Mouse (Mus musculus): ENCODE data around the gene Tmem63c. TPM values are rescaled to one million over a fixed set of nuclear protein-coding genes. Genes with fewer than 3 reads are reported as not detected.
A peak's percentile ranks its signal among the peaks of the same experiment; 100 is the strongest.

Gene Tmem63c
- polyA plus RNA-seq, 1 experiment from 2014 or later: 12.7 TPM

GRCm38 (mm10) chr12:87002815-87003214, 18.3 kb upstream of the Tmem63c start:
- no peak overlapping the region for H3K4me2 ChIP-seq
- ATAC-seq (replicated peaks): no peak
- 78% methylated on average over 7 of the region's 7 CpGs for WGBS
- H3K27ac ChIP-seq: no peak overlapping the region
- no peaks in the 10 kb centered on the region for H3K36me3 ChIP-seq (replicated peaks)
- H3K27me3 ChIP-seq (replicated peaks): no peaks in the 10 kb centered on the region
- H3K4me1 ChIP-seq: peaks cover 25% of the 10 kb centered on the region
- H3K9ac ChIP-seq: no peak overlapping the region
- no peak overlapping the region for H3K4me3 ChIP-seq
- no peaks in the 10 kb centered on the region for H3K9me3 ChIP-seq

GRCm38 (mm10) chr12:87003606-87004005, 17.5 kb upstream of the Tmem63c start:
- 64% methylated on average over 3 of the region's 3 CpGs for WGBS
- ATAC-seq (replicated peaks): no peak

GRCm38 (mm10) chr12:87004596-87004995, 16.5 kb upstream of the Tmem63c start:
- peak overlapping the region; percentile 18; the same call in 1 of the 2 replicates for H3K27ac ChIP-seq
- H3K36me3 ChIP-seq (replicated peaks): no peaks in the 10 kb centered on the region
- no peak overlapping the region for H3K4me3 ChIP-seq
- H3K4me2 ChIP-seq: no peak overlapping the region
- WGBS: 81% methylated on average over 4 of the region's 4 CpGs
- H3K4me1 ChIP-seq: peaks cover 25% of the 10 kb centered on the region
- H3K9me3 ChIP-seq: no peaks in the 10 kb centered on the region
- H3K27me3 ChIP-seq (replicated peaks): no peaks in the 10 kb centered on the region
- no peak for ATAC-seq (replicated peaks)
- no peak overlapping the region for H3K9ac ChIP-seq

More at GRCm38 (mm10) chr12:87003606-87004005, 17.5 kb upstream of the Tmem63c start:
- H3K4me1 ChIP-seq: peaks cover 25% of the 10 kb centered on the region
- H3K9me3 ChIP-seq: no peaks in the 10 kb centered on the region
- no peak overlapping the region for H3K4me2 ChIP-seq
- H3K36me3 ChIP-seq (replicated peaks): no peaks in the 10 kb centered on the region
- H3K4me3 ChIP-seq: no peak overlapping the region
- H3K27ac ChIP-seq: no peak overlapping the region
- no peak overlapping the region for H3K9ac ChIP-seq
- H3K27me3 ChIP-seq (replicated peaks): no peaks in the 10 kb centered on the region

GRCm38 (mm10) chr12:87017041-87017440, 4.1 kb upstream of the Tmem63c start:
- 40% methylated on average over 3 of the region's 3 CpGs for WGBS

GRCm38 (mm10) chr12:87018756-87019155, 2.4 kb upstream of the Tmem63c start:
- H3K4me1 ChIP-seq: no peaks in the 10 kb centered on the region
- ATAC-seq (replicated peaks): no peak
- no peak overlapping the region for H3K9ac ChIP-seq
- H3K36me3 ChIP-seq (replicated peaks): no peaks in the 10 kb centered on the region
- no peaks in the 10 kb centered on the region for H3K27me3 ChIP-seq (replicated peaks)
- no peak overlapping the region for H3K4me2 ChIP-seq
- H3K27ac ChIP-seq: no peak overlapping the region
- no peak overlapping the region for H3K4me3 ChIP-seq
- WGBS: 92% methylated on average over 2 of the region's 2 CpGs
- H3K9me3 ChIP-seq: no peaks in the 10 kb centered on the region

More at GRCm38 (mm10) chr12:87017041-87017440, 4.1 kb upstream of the Tmem63c start:
- Histone ChIP-seq H3K4me2 (no peak overlapping the region), H3K27ac (no peak overlapping the region), H3K27me3 (replicated peaks) (no peaks in the 10 kb centered on the region), H3K9me3 (no peaks in the 10 kb centered on the region), H3K4me1 (no peaks in the 10 kb centered on the region), H3K36me3 (replicated peaks) (no peaks in the 10 kb centered on the region), H3K4me3 (no peak overlapping the region), H3K9ac (no peak overlapping the region)
- ATAC-seq (replicated peaks): no peak

GRCm38 (mm10) chr12:87022006-87022405, 866 bp downstream of the Tmem63c start:
- H3K4me1 ChIP-seq: peaks cover 8% of the 10 kb centered on the region
- H3K4me2 ChIP-seq: no peak overlapping the region
- WGBS: 83% methylated on average over 2 of the region's 2 CpGs
- H3K4me3 ChIP-seq: no peak overlapping the region
- no peak overlapping the region for H3K9ac ChIP-seq
- no peaks in the 10 kb centered on the region for H3K27me3 ChIP-seq (replicated peaks)
- H3K36me3 ChIP-seq (replicated peaks): no peaks in the 10 kb centered on the region
- no peak overlapping the region for H3K27ac ChIP-seq
- no peaks in the 10 kb centered on the region for H3K9me3 ChIP-seq
- ATAC-seq (replicated peaks): no peak

- Histone ChIP-seq H3K9ac (no peak overlapping the region), H3K4me2 (no peak overlapping the region), H3K4me3 (no peak overlapping the region), H3K4me1 (peaks cover 22% of the 10 kb centered on the region), H3K27me3 (replicated peaks) (no peaks in the 10 kb centered on the region), H3K36me3 (replicated peaks) (no peaks in the 10 kb centered on the region), H3K27ac (no peak overlapping the region), H3K9me3 (no peaks in the 10 kb centered on the region)
- ATAC-seq (replicated peaks): no peak
- WGBS: 72% methylated on average over 3 of the region's 3 CpGs
Measured at GRCm38 (mm10) chr12:87023456-87023855, 2.3 kb downstream of the Tmem63c start.

- Histone ChIP-seq H3K4me1 (peaks cover 23% of the 10 kb centered on the region), H3K9me3 (no peaks in the 10 kb centered on the region), H3K27me3 (replicated peaks) (no peaks in the 10 kb centered on the region), H3K36me3 (replicated peaks) (no peaks in the 10 kb centered on the region), H3K4me3 (peak overlapping the region; percentile 58), H3K27ac (peak overlapping the region; percentile 82), H3K9ac (peak overlapping the region; percentile 68), H3K4me2 (peak overlapping the region; percentile 77)
- ATAC-seq (replicated peaks): peak; percentile 88
- WGBS: 4% methylated on average over 30 of the region's 30 CpGs
Measured at GRCm38 (mm10) chr12:87026109-87026870, 5.2 kb downstream of the Tmem63c start.

- H3K4me2 ChIP-seq: peak overlapping the region; percentile 77
- 13% methylated on average over 8 of the region's 8 CpGs for WGBS
- no peaks in the 10 kb centered on the region for H3K36me3 ChIP-seq (replicated peaks)
- peak overlapping the region; percentile 82 for H3K27ac ChIP-seq
- peak overlapping the region; percentile 58 for H3K4me3 ChIP-seq
- H3K27me3 ChIP-seq (replicated peaks): no peaks in the 10 kb centered on the region
- peaks cover 23% of the 10 kb centered on the region for H3K4me1 ChIP-seq
- peak overlapping the region; percentile 68 for H3K9ac ChIP-seq
- ATAC-seq (replicated peaks): peak; percentile 59; the same call in 1 of the 2 replicates
- H3K9me3 ChIP-seq: no peaks in the 10 kb centered on the region
Measured at GRCm38 (mm10) chr12:87026871-87027240, 5.7 kb downstream of the Tmem63c start.

- no peaks in the 10 kb centered on the region for H3K9me3 ChIP-seq
- peaks cover 23% of the 10 kb centered on the region for H3K4me1 ChIP-seq
- H3K4me2 ChIP-seq: peak overlapping the region; percentile 77
- no peak overlapping the region for H3K27ac ChIP-seq
- 55% methylated on average over 5 of the region's 5 CpGs for WGBS
- no peaks in the 10 kb centered on the region for H3K36me3 ChIP-seq (replicated peaks)
- ATAC-seq (replicated peaks): no peak
- H3K27me3 ChIP-seq (replicated peaks): no peaks in the 10 kb centered on the region
- peak overlapping the region; percentile 68; the same call in 1 of the 2 replicates for H3K9ac ChIP-seq
- H3K4me3 ChIP-seq: peak overlapping the region; percentile 58
Measured at GRCm38 (mm10) chr12:87027391-87027790, 6.3 kb downstream of the Tmem63c start.

- 79% methylated on average over 2 of the region's 2 CpGs for WGBS
- H3K27ac ChIP-seq: no peak overlapping the region
- H3K4me3 ChIP-seq: no peak overlapping the region
- no peaks in the 10 kb centered on the region for H3K36me3 ChIP-seq (replicated peaks)
- no peak for ATAC-seq (replicated peaks)
- no peaks in the 10 kb centered on the region for H3K9me3 ChIP-seq
- peaks cover 23% of the 10 kb centered on the region for H3K4me1 ChIP-seq
- H3K27me3 ChIP-seq (replicated peaks): no peaks in the 10 kb centered on the region
- H3K4me2 ChIP-seq: peak overlapping the region; percentile 77
- H3K9ac ChIP-seq: 0 out of 2 replicates have a peak overlapping the region, but pooled peaks have one; percentile 3
Measured at GRCm38 (mm10) chr12:87028068-87028467, 6.9 kb downstream of the Tmem63c start.

- no peaks in the 10 kb centered on the region for H3K36me3 ChIP-seq (replicated peaks)
- H3K9me3 ChIP-seq: no peaks in the 10 kb centered on the region
- no peak overlapping the region for H3K4me2 ChIP-seq
- ATAC-seq (replicated peaks): no peak
- H3K4me3 ChIP-seq: no peak overlapping the region
- peaks cover 23% of the 10 kb centered on the region for H3K4me1 ChIP-seq
- H3K27ac ChIP-seq: no peak overlapping the region
- H3K27me3 ChIP-seq (replicated peaks): no peaks in the 10 kb centered on the region
- 71% methylated on average over 5 of the region's 5 CpGs for WGBS
- no peak overlapping the region for H3K9ac ChIP-seq
Measured at GRCm38 (mm10) chr12:87029251-87029976, 8.3 kb downstream of the Tmem63c start.
